Mouse (Mus musculus) testis, adult 2 months (tissue): ENCODE measurements around the gene Jup.

Experiments used
- CTCF ChIP-seq: fragments of 200-500 bp; IDR thresholded peaks from 2 replicates; pipeline ENCODE4 v1.5.1; 2012; ENCODE audit warnings: low read depth, mild to moderate bottlenecking, inconsistent platforms, low read length, moderate library complexity; ENCODE audit not compliant: control insufficient read depth, insufficient read depth, insufficient replicate concordance
- POLR2A ChIP-seq: fragments of 200-500 bp; IDR thresholded peaks from 2 replicates; pipeline ENCODE4 v1.6.1; 2012; ENCODE audit warnings: low read depth, mild to moderate bottlenecking, inconsistent platforms, low read length, moderate library complexity; ENCODE audit not compliant: control insufficient read depth

- TF ChIP-seq POLR2A (no peak), CTCF (no peak)
These were observed 9.0 kb downstream of the Jup start for GRCm38 (mm10) chr11:100388588-100388987.
